13 mouse cellular contexts compared by ENCODE assay signal in genomic region chr7:144447146-144447545, GRCm38 (mm10). TPM values are rescaled to one million over a fixed set of nuclear protein-coding genes. Genes with fewer than 3 reads are reported as not detected.
A peak's percentile ranks its signal among the peaks of the same experiment; 100 is the strongest.
DNase-seq lines count a peak whose midpoint lies in the region; ATAC-seq and TF ChIP-seq lines count a peak whose summit lies in the region.
"Had no signal": no experiment of that assay in that cellular context is flagged by ENCODE, and none has a peak within 500 bp of the region (broad histone marks: within the 10 kb centered on the region; RNA-seq: fewer than 3 reads in every experiment).

No protein-coding gene starts in this region.

- H3K36me3 ChIP-seq in midbrain, embryonic 15.5 days (replicated peaks), result peaks cover 44% of the 10 kb centered on the region
- H3K36me3 ChIP-seq in hindbrain, postnatal 0 days (ENCODE audit: insufficient read depth, low read length), result peaks cover 44% of the 10 kb centered on the region

- intact Hi-C loops in heart, postnatal 10 days (cut with DNase I), result no loop called here

- no peaks in the 10 kb centered on the region for H3K9me3 ChIP-seq in midbrain, embryonic 15.5 days
- no peaks in the 10 kb centered on the region for H3K9me3 ChIP-seq in hindbrain, postnatal 0 days (ENCODE audit: low read length)
- H3K9me3 ChIP-seq: embryonic facial prominence, embryonic 13.5 days; heart, embryonic 15.5 days had no signal

- no peak overlapping the region for H3K27ac ChIP-seq in midbrain, embryonic 15.5 days
- no peak overlapping the region for H3K27ac ChIP-seq in hindbrain, postnatal 0 days
- H3K27ac ChIP-seq: embryonic facial prominence, embryonic 13.5 days; heart, embryonic 15.5 days had no signal

- no peaks in the 10 kb centered on the region for H3K4me1 ChIP-seq in midbrain, embryonic 15.5 days
- H3K4me1 ChIP-seq in hindbrain, postnatal 0 days (ENCODE audit: insufficient read depth, low read length), result 0 out of 2 replicates have a peak, but pooled peaks cover 3% of the 10 kb centered on the region
- H3K4me1 ChIP-seq: embryonic facial prominence, embryonic 13.5 days had no signal

- H3K4me2 ChIP-seq in midbrain, embryonic 15.5 days, result no peak overlapping the region
- no peak overlapping the region for H3K4me2 ChIP-seq in hindbrain, postnatal 0 days (ENCODE audit: low read depth, low read length)
- H3K4me2 ChIP-seq: embryonic facial prominence, embryonic 13.5 days; heart, embryonic 15.5 days had no signal

- 91% methylated on average over 3 of the region's 3 CpGs for WGBS in midbrain, embryonic 15.5 days
- WGBS in hindbrain, postnatal 0 days, result 89% methylated on average over 3 of the region's 3 CpGs

- H3K27me3 ChIP-seq in midbrain, embryonic 15.5 days (replicated peaks), result no peaks in the 10 kb centered on the region
- no peaks in the 10 kb centered on the region for H3K27me3 ChIP-seq in hindbrain, postnatal 0 days (ENCODE audit: insufficient read depth, low read length)
- H3K27me3 ChIP-seq: embryonic facial prominence, embryonic 13.5 days; heart, embryonic 15.5 days had no signal

- peak; percentile 11 to 16 for DNase-seq in heart, adult 9 months (ENCODE audit: low spot score in 2 of 2)
- no peak for DNase-seq in heart, postnatal 10 days
- peak; percentile 79 for DNase-seq in MEL-GATA-1-ER (ENCODE audit: extremely low read depth, low read depth)
- DNase-seq in thymus, postnatal 10 days (ENCODE audit: low spot score in 2 of 2), result peak; percentile 28 to 31
- DNase-seq in right cerebral cortex, postnatal 14 days, result no peak
- DNase-seq in hindbrain, postnatal 0 days (ENCODE audit: low spot score), result no peak
- DNase-seq: adrenal gland, adult 2 months; cerebellum, adult 11-12 months had no signal

- ATAC-seq in megakaryocyte-erythroid progenitor cell, adult 5-6 weeks (replicated peaks; ENCODE audit: low FRiP score, low TSS enrichment, poor library complexity, severe bottlenecking), result peak; percentile 42; the same call in 1 of the 2 replicates
- ATAC-seq in midbrain, embryonic 15.5 days (replicated peaks), result no peak
- no peak for ATAC-seq in hindbrain, postnatal 0 days
- ATAC-seq: intestine, postnatal 0 days had no signal

- no peak overlapping the region for H3K9ac ChIP-seq in midbrain, embryonic 15.5 days
- no peak overlapping the region for H3K9ac ChIP-seq in hindbrain, postnatal 0 days (replicated peaks; ENCODE audit: low read length)
- H3K9ac ChIP-seq: embryonic facial prominence, embryonic 13.5 days; heart, embryonic 15.5 days had no signal

- no peak overlapping the region for H3K4me3 ChIP-seq in midbrain, embryonic 15.5 days
- H3K4me3 ChIP-seq in hindbrain, postnatal 0 days (ENCODE audit: low read length), result no peak overlapping the region
- H3K4me3 ChIP-seq: embryonic facial prominence, embryonic 13.5 days; heart, embryonic 15.5 days had no signal

- no peak for TF ChIP-seq CTCF in hindbrain, postnatal 0 days (IDR thresholded peaks at IDR 0.05; ENCODE audit: low read depth)

RNA-seq across cellular contexts. Expression of gene Cttn, which starts 23.7 kb away (rescaled TPM):
- 10 to 100 TPM; 69.2 to 76.5 TPM for total RNA-seq in heart, postnatal 10 days (2021)
- 23.5 and 23.7 TPM in 2 replicates for total RNA-seq in megakaryocyte-erythroid progenitor cell, adult 5-6 weeks (2014; fragmentation: Nextera tagmentation)
- 34.7 and 42.2 TPM in 2 replicates for total RNA-seq in megakaryocyte-erythroid progenitor cell, adult 5-6 weeks (2017)
- polyA plus RNA-seq in midbrain, embryonic 15.5 days (2015; fragmentation: Nextera tagmentation; extraction: Ambion mirVana), result 189 and 191 TPM in 2 replicates
- 120 TPM in 2 replicates for total RNA-seq in hindbrain, postnatal 0 days (2014; rRNA removed)
- 154 and 157 TPM in 2 replicates for polyA plus RNA-seq in hindbrain, postnatal 0 days (2015; fragmentation: Nextera tagmentation; extraction: Ambion mirVana)

Comparison
In these comparisons a context has a peak if more than half of its experiments do, and no peak if none do; other contexts are left out.
1. DNase-seq: peak in heart, adult 9 months (2 of 2), MEL-GATA-1-ER (single experiment) and thymus, postnatal 10 days (2 of 2); none in heart, postnatal 10 days (0 of 2), right cerebral cortex, postnatal 14 days (single experiment) and hindbrain, postnatal 0 days (single experiment).